Mouse (Mus musculus) limb, embryonic 14.5 days (tissue): ENCODE measurements around the gene Eif2b2. TPM values are rescaled to one million over a fixed set of nuclear protein-coding genes. Genes with fewer than 3 reads are reported as not detected.

Experiments
- ATAC-seq: fragments of 200-750 bp; cut with Nextera tagmentation; 2 replicates; pipeline ENCODE4 v1.8.0; 2017; ENCODE audit warnings: low read depth, moderate number of reproducible peaks, moderate TSS enrichment; ENCODE audit not compliant: low FRiP score
- DNase-seq: peaks from one replicate; pipeline ENCODE4 v3.0.0-alpha.2; 2015; ENCODE audit warnings: low spot score
- H3K27ac ChIP-seq: fragments of 300-500 bp; sonication (generic); replicated peaks from 2 replicates; pipeline ENCODE4 v1.5.1; 2014; ENCODE audit warnings: low read depth, mild to moderate bottlenecking, low read length, moderate library complexity, mixed read lengths
- H3K27me3 ChIP-seq: fragments of 300-500 bp; sonication (generic); 2 replicates; pipeline ENCODE4 v1.6.1; 2014; ENCODE audit warnings: low read length, mixed read lengths; ENCODE audit not compliant: control insufficient read depth, insufficient read depth
- H3K36me3 ChIP-seq: fragments of 300-500 bp; sonication (generic); 2 replicates; pipeline ENCODE4 v1.6.1; 2014; ENCODE audit warnings: mild to moderate bottlenecking, low read length, moderate library complexity, mixed read lengths; ENCODE audit not compliant: control insufficient read depth, insufficient read depth
- H3K4me1 ChIP-seq: fragments of 300-500 bp; sonication (generic); 2 replicates; pipeline ENCODE4 v1.6.1; 2014; ENCODE audit warnings: antibody characterized with exemption, low read length, mixed read lengths; ENCODE audit not compliant: control insufficient read depth, insufficient read depth
- H3K4me2 ChIP-seq: fragments of 300-500 bp; sonication (generic); replicated peaks from 2 replicates; pipeline ENCODE4 v1.6.1; 2014; ENCODE audit warnings: low read depth, mild to moderate bottlenecking, low read length, moderate library complexity; ENCODE audit not compliant: severe bottlenecking
- H3K4me3 ChIP-seq: fragments of 300-500 bp; sonication (generic); replicated peaks from 2 replicates; pipeline ENCODE4 v1.5.1; 2014; ENCODE audit warnings: low read length
- H3K9ac ChIP-seq: fragments of 300-500 bp; sonication (generic); 2 replicates; pipeline ENCODE4 v1.6.1; 2014; ENCODE audit warnings: mild to moderate bottlenecking, low read depth, low read length, moderate library complexity; ENCODE audit not compliant: severe bottlenecking
- H3K9me3 ChIP-seq: fragments of 300-500 bp; sonication (generic); 2 replicates; pipeline ENCODE4 v1.6.1; 2016; ENCODE audit warnings: low read length; ENCODE audit not compliant: control insufficient read depth
- POLR2A ChIP-seq: fragments of 200-500 bp; IDR thresholded peaks from 2 replicates; pipeline ENCODE4 v1.8.0; 2012; ENCODE audit warnings: inconsistent platforms, mild to moderate bottlenecking, moderate library complexity, borderline replicate concordance; ENCODE audit not compliant: insufficient read depth, insufficient read length; ENCODE audit errors: extremely low read depth
- WGBS: fragments of 180-500 bp; shearing (Covaris S2); extraction: QIAGEN DNeasy Blood & Tissue Kit; methylation state at CpG from one replicate; pipeline ENCODE4 v1.1.7; 2014; 5-methylcytosine and 5-hydroxymethylcytosine counted together
- polyA plus RNA-seq, 2 experiments: library from polyadenylated mRNA; depleted of rRNA in 1 of 2; stranded (reverse) in 1 of 2; unstranded in 1 of 2; fragments of >200 nt; fragmentation: Nextera tagmentation in 1 of 2; extraction: Ambion mirVana in 1 of 2; gene quantifications; 2 replicates each; pipeline versions ENCODE4 v1.2.1 to v1.2.3; 2012 to 2014

Gene Eif2b2
- polyA plus RNA-seq, 2 experiments = 79.6 to 109 TPM

DNA sequence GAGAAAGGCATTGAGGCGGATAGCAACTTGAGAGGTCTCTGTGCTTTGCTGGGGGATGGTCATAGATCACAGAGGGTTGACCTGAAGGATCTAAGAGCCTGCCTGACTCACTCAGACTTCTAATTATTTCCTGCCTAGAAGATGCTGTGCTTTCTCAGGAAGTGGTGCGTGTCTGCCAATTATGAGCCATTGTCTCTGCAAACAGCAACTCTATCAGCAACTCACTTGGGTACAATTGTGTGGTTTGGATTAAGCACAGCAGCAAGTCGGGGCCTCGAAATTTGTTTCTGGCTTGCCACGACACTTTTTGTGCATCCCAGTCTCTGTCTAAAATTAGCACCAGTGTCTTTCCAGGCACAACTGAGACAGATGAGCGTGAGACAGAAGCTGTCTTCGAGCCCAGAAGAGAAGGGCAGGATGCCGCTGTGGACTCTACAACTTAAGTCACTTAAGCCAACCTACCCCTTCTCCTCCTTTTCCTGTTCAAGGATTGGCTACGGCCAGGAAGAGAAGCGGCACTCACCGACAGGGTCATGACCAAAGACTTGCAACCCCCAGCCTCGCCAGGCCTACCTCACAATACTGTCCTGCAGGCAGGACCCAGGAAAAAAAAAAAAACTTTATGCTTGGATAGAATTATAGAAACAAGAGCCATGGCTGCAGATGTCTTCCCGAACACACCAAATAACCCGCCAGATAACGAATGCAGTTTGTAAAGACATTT lies 8.8 kb downstream of the Eif2b2 start:
- Histone ChIP-seq H3K4me1 (no peaks in the 10 kb centered on the region), H3K27me3 (no peaks in the 10 kb centered on the region), H3K27ac (no peak overlapping the region), H3K4me2 (no peak overlapping the region), H3K9me3 (no peaks in the 10 kb centered on the region), H3K4me3 (no peak overlapping the region), H3K36me3 (peaks cover 36% of the 10 kb centered on the region), H3K9ac (no peak overlapping the region)
- 61% methylated on average over 15 of the region's 15 CpGs for WGBS
- no peak for ATAC-seq
- no peak for DNase-seq
- TF ChIP-seq POLR2A = no peak

- Histone ChIP-seq H3K9me3 (no peaks in the 10 kb centered on the region), H3K4me2 (no peak overlapping the region), H3K36me3 (0 out of 2 replicates have a peak, but pooled peaks cover 3% of the 10 kb centered on the region), H3K4me1 (0 out of 2 replicates have a peak, but pooled peaks cover 6% of the 10 kb centered on the region), H3K27me3 (no peaks in the 10 kb centered on the region), H3K9ac (no peak overlapping the region), H3K4me3 (no peak overlapping the region), H3K27ac (no peak overlapping the region)
- ATAC-seq (no peak), DNase-seq (no peak)
- no peak for TF ChIP-seq POLR2A
- 69% methylated on average over 21 of the region's 21 CpGs for WGBS
These were observed 14.4 kb downstream of the Eif2b2 start for GRCm38 (mm10) chr12:85233376-85234358.

DNA sequence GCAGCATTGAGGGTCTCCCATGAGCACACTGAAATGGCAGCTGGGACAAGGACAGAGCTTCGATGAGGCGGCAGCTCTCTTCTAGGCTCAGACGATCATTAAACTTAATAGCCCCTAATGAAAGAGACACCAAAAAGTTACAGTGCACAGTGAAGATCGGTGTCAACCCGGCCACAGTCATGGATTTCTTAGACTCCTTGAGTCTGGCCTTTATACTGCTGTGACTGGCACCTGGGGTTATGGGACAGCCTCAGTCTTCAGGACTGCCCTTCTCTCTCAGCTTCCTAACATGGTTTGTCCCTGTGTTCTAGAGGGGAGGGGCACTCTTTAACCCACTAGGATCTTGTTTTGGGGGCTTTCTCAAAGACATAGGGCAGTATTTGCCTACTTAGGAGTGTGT lies 18.3 kb downstream of the Eif2b2 start:
- no peak for TF ChIP-seq POLR2A
- no peak for ATAC-seq
- no peak overlapping the region for H3K4me3 ChIP-seq

DNA sequence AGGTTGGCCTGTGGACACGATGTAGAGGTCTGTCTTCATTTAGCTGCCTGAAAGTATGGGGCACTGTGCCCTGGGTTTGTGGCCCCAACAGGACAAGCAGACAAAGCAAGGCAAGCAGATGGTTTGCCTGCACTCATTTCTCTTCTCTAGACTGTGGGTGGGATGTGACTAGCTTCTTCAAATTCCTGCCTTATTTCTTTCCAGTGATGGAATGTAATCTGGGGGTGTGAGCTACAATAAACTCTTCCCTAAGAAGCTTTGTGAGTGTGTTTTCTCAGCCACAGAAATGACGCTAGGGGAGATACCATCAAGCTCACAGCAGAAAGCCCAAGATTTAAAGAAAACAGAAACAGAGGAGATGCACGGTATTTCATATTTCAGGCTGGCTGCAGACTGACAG lies 32.8 kb downstream of the Eif2b2 start:
- H3K36me3 ChIP-seq = no peaks in the 10 kb centered on the region; the same call in 1 of the 2 replicates
- H3K27ac ChIP-seq = no peak overlapping the region
- no peak overlapping the region for H3K4me2 ChIP-seq
- no peaks in the 10 kb centered on the region for H3K4me1 ChIP-seq
- 0 out of 2 replicates have a peak, but pooled peaks cover 5% of the 10 kb centered on the region for H3K9me3 ChIP-seq
- no peaks in the 10 kb centered on the region for H3K27me3 ChIP-seq
- H3K9ac ChIP-seq = no peak overlapping the region
- WGBS = 81% methylated on average over 3 of the region's 3 CpGs
- DNase-seq = no peak
- ATAC-seq = no peak
- TF ChIP-seq POLR2A = no peak
- no peak overlapping the region for H3K4me3 ChIP-seq

More for the DNA sequence above, 18.3 kb downstream of the Eif2b2 start:
- 0 out of 2 replicates have a peak, but pooled peaks cover 8% of the 10 kb centered on the region for H3K4me1 ChIP-seq
- 42% methylated on average over 5 of the region's 5 CpGs for WGBS
- H3K4me2 ChIP-seq = no peak overlapping the region
- no peak overlapping the region for H3K27ac ChIP-seq
- no peak for DNase-seq
- no peaks in the 10 kb centered on the region for H3K9me3 ChIP-seq
- no peaks in the 10 kb centered on the region for H3K27me3 ChIP-seq
- 0 out of 2 replicates have a peak, but pooled peaks cover 3% of the 10 kb centered on the region for H3K36me3 ChIP-seq
- H3K9ac ChIP-seq = no peak overlapping the region

DNA sequence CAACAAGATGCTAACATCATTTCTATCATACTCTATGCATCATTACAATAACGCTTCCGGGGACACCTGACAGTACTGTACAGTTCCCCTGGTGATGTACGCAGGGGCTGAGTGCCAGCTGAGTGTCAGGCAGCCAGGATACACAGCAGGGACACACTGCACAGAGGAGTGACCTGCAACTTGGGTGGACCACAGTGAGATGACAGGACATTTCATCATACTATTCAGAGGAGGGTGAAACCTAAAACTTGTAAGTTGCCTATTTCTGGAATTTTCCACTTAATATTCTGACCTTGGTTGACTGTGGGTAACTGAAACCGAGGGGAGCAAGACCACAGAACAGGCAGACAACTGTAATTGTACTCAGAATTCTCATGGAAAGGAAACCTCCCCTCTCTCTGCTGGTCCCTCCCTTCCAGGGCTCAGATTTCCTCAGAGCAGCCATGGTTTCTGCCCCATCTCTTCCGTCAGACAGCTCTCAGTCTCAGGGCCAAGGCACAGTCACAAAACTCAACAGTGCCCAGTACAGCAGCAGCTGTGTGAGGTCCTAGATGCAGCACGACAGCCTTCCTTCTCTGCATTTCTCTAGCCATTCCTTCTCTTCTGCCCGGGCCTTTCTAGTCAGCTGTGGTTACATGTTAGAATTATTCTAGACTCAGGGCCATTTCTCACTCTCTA lies 36.9 kb downstream of the Eif2b2 start:
- TF ChIP-seq POLR2A = no peak
- Histone ChIP-seq H3K27me3 (no peaks in the 10 kb centered on the region), H3K4me2 (no peak overlapping the region), H3K9me3 (no peaks in the 10 kb centered on the region), H3K27ac (no peak overlapping the region), H3K9ac (no peak overlapping the region), H3K4me1 (no peaks in the 10 kb centered on the region), H3K36me3 (peaks cover 5% of the 10 kb centered on the region; the same call in 1 of the 2 replicates), H3K4me3 (no peak overlapping the region)
- DNase-seq (no peak), ATAC-seq (peak; percentile 73)
- WGBS = 56% methylated on average over 7 of the region's 7 CpGs
